Mouse (Mus musculus) retina, postnatal 7 days (tissue): ENCODE results near the gene Srm.

Experiments used
- DNase-seq: peaks from one replicate; pipeline ENCODE4 v3.0.0-alpha.2; 2012; ENCODE audit warnings: low read depth, low spot score

Gene Srm

DNA sequence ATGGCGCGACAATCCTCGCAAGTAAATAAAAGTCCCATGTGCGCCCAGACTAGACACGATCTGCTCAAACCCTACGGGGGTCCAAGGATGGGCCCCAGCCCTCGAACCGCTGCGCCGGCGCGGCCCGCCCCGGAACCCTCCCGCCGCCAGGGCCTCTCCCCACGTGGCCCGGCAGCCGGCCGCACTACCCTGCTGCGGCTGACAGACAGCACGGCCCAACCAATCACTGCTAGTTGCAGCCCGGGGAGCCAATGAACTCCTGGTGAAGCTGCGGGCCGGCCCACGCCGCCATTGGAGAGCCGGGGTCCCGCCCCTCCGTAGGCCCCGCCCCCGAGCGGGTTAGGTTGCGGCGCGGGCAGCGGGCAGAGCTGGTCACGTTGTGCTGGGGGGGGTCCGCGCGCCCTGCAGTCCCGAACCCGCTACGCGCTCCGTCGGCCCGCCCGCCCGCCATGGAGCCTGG, at the start of gene Srm:
Gene Srm (plus strand): TSS at position 333 of the 460 bp plus-strand sequence.
- DNase-seq = peak; percentile 90

DNA sequence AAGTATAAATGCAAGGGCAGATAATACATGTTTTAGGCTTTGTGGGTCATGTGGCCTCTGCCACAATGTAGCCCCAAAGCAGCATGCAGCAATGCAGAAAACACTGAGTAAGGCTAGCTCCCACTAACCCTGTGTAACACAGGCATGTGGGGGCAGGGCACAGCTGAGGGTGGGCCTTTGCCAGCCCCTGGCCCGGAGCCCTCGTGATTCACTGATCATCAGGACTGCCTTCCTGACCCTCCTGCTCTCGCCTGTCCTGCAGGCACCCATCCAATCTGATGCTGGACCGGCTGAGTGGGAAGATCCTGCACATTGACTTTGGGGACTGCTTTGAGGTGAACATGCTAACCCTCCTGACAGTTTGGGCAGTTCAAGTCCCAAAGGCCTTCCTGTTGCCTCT, 42.2 kb upstream of the Srm start:
- no peak for DNase-seq

DNA sequence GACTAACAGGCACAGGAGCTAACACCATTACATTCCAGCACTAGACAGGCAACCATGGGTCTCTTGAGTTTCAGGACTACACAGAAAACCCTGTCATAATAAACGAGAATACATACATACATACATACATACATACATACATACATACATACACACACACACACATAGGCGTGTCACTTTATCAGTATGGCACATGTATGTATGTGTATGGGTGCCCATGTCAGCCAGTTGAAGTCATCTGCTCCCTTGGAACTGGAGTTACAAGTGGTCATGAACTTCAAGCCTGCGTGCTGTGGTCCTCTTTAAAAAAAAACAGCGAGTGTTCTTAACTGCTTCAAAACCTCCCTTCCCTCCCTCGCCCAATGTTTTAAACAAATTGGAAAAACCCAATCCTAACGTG, 33.5 kb upstream of the Srm start:
- DNase-seq = no peak

DNA sequence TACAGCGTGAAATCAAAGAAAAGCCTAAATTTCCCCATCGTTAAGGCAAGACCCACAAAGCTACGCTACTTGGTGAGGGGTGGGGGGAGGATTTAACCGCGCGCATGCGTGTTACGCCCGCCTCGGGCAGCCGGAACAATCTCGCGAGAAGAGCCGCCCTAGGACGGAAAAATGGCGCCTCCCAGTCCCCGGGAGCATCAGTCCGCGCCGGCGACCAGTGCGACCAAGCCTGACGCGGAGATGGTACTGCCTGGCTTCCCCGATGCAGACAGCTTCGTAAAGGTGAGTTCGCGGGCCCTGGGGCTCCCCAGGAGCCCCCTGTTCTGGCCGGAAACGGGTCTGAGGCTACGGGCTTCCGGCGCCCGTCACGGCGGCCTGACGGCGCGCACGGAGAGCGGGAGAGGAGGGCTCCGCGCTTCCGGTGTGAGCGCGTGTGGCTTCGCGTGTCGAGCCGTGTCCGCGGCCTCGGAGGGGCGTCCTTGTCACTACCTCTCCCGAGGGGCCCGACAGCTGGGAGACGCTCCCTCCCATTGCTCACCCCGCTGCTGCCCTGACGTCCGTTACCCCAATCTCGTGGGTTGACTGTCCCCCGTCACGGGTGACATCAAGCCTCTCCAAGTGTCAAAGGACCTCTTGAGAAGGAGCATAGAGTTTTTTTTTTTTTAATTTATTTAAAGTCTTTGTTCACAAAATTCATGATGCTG, 32.9 kb upstream of the Srm start, which contains the start of gene Exosc10:
Gene Exosc10 (plus strand): TSS at position 133 of the 704 bp plus-strand sequence.
- peak; percentile 85 for DNase-seq

DNA sequence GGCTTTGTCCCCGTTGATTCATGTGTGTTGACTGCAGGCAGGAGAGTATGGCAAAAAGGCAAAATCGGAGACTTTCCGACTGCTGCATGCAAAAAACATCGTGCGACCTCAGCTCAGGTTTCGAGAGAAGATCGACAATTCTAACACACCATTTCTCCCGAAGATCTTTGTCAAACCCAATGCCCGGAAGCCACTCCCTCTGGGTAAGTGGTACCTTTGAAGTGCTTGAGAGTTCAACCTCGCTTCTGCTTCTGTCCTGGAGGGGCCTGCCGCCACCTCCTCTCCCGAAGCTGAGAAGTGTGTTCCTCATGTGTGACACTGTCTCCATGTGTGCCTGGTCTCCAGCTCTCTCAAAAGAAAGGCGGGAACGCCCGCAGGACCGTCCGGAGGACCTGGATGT, 28.6 kb upstream of the Srm start:
- DNase-seq = no peak

DNA sequence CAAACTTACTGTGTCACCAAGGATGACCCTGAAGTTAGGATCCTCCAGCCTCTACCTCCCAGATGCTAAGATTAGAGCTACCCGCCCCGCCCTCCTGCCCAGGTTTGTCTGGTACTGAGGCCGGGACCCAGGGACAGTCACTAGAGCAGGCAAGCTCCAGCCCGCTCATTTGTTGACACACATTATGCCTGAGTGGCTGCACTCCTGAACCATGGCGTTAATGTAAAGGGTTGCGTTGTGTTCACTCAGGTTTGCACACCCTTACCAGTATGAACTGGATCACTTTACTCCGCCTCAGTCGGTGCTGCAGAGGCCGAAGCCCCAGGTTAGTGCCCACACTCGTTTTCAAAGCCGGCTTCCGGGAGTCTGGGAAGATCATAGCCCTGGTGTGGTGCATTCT, 27.7 kb upstream of the Srm start:
- DNase-seq = no peak

DNA sequence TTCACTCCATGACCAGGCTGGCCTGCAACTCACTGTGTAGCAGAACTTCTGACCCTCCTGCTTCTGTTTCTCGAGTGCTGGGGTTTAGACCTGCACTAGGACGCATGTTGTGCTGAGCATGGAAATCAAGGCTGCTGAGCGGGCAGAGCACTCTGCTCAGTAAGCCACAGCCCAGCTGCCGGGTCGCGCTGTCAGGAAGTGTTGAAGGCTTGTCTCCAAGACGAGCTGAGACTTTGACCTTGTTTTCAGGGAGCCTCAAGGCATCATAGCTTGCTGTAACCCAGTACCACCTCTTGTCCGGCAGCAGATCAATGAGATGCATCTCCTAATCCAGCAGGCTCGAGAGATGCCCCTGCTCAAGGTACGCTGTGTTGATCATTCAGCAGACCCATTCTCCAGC, 21.2 kb upstream of the Srm start:
- no peak for DNase-seq

DNA sequence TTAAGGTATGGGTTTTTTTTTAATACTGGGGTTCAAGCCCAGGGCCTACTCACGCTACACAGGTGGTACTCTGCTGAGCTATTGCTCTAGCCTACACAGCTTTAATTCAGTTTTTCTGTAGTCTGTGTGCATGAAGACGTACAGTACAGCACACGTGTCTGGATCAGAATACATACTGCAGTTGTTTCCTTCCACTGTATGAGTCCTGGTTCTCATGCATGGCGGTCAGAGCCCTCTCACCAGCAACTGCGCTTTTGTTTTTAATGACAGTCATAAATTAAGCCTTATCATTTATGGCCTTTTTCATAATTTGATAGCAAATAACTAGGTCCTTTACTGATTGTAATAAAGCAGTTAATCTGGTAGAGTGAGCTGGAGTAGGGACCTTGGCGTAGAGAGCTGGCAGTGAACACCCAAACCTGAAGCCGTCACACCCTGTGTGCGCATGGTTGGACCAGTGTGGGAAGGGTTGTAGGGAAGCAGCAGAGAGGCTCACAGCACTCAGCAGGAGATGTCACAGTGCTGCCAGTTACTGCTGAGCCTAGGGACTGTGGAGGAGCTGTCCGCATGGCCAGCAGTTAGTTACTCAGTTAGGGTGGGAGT, 20.5 kb upstream of the Srm start:
- DNase-seq = no peak

DNA sequence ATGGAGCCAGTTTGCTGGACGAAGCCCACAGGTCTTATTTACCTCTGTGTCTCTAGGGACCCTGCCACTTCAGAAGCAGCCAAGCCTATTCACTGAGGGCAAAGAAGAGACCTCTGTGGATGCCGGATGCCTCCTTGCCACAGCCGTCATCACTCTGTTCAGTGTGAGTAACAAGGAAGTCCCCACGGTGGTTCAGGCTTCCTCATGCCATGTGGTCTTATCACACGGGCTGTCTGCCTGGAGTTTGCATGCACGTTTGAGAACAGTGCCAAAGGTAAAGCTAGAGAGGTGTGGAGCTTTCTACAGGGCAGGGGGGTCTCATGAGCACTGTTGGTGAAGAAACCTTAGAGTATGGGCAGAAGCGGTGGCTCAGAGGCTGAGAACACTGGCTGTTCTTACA, 18.1 kb upstream of the Srm start:
- no peak for DNase-seq

DNA sequence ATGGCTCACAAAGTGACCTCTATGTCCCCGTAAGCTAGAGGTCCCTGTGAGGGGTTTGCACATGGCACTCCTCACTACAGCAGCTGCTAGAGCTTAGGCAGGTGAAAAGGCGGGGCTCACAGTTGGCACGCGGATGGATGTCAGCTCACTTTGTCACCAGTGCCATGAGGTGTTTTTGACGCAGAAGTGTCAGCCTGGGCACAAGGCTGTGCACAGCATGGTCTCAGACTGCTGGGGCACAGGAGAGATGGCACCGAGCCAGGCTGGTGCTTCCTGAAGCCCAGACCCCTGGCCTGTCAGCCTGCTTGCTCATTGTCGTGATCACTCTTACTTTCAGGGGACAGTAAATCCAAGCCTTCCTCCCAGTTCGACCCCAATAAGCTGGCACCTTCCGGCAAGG, 10.5 kb upstream of the Srm start:
- DNase-seq = no peak

DNA sequence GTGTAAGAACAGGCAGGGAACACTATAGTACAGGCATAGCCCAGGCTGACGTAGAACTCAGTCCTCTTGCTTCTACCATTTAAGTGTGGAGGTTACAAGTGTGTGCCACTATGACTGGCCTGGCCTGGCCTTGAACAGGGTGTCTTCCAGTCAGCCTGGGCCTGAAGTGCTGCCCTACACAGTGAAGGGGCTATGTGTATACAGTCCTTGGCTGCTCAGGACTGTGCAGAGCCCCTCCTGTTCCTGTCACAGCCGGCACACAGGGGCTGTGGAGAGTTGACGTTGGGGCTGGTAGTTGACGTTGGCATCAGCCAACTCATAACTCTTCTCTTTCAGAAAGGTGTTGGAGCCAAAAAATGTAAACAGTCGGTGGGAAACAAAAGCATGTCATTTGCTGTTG, 9.9 kb upstream of the Srm start:
- no peak for DNase-seq

DNA sequence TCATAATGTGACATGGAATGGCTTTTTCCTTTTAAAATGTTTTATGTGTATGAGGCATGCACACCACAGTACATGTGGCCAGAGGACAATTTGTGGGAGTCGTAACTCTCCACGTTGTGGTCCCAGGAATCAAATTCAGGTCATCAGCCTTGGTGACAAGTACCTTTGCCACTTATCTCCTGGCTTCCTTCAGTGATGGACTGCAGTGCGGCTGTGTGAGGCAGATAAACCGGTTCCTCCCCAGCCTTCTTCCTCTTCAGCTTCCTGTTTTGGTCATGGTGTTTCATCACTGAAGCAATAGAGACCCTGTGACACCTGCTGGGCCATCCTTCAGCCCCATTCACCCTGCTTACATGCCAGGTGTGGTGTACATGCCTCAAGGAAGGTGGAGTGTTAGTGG, 8.0 kb upstream of the Srm start:
- DNase-seq = no peak

DNA sequence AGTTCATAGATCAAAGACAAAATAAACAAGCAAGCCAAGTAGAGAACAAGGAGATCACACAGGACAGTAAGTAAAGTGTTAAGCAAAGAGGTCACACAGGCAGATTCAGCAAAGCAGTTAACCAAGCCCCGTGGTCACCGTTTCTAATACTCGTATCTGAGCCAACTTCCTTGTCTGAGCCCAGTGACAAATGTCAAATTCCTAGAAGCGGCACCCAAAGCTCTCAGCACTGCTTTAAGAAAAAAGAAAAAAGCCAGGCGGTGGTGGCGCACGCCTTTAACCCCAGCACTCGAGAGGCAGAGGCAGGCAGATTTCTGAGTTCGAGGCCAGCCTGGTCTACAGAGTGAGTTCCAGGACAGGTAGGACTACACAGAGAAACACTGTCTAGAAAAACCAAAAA, 4.7 kb upstream of the Srm start:
- no peak for DNase-seq

DNA sequence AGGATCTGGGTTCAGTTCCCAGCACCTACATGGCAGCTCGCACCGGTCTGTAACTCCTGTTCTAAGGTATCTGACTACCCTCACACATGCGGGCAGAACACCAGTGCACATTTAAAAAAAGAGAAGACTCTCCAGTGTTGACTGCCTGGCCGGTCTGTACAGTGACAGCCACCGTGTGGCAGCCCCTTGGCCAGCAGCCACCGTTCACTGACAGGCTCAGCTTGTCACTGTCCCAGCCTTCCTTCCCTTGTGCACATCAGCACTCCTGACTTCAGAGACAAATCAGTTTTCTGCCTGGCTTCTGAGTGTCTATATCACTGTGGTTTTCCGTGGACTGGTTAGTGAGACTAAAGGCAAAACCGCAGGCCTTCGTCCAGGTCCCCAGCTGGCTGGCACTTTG, 2.5 kb upstream of the Srm start:
- no peak for DNase-seq

DNA sequence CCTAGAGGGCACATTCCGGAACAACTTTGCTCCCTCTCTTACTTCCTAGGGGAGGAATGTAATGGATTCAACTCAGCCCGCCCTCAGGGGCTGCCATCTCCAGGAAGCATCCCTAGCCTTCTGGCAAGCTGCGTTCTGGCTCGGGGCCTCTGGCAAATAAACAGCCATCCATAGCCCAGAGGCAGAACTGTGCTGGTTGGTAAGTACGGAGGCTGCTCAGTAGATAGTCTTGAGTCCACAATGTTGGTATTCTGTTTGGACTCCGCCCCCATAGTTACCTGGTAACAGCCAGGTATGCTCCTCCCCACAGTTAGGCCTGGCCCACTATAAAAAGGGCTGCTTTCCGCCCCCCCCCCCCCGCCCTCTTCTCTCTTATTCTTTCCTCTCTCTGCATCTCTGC, 1.7 kb upstream of the Srm start:
- DNase-seq = no peak

DNA sequence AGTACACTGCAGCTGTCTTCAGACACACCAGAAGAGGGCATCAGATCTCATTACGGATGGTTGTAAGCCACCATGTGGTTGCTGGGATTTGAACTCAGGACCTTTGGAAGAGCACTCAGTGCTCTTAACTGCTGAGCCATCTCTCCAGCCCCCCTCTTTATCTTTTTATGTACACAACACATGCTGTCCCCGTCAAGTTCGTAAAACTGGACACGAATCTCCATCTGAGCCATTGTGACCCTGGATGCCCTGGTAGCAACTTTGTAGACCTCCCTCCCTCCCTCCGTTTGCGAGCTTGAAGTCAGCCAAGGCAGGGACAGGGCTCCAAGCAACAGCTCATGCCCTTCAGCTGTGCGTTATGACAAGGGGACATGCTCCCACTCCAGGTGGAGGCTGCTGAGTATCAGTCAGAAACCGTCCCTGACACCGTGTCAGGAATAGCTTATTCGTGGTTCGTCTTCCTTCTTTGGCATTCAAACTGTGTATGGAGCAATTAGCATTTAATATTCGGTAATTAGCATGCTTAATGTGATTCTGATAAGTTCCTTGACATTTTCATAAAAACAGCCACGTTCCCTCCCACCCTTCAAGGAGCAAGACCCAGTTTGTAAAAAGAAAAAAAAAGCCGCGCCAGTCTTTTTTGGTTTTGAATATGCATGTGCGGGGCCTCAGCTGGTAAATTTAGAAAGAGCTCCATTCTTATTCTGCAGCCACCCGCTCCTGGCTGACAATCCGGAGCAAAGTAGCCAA, 707 bp upstream of the Srm start:
- no peak for DNase-seq

DNA sequence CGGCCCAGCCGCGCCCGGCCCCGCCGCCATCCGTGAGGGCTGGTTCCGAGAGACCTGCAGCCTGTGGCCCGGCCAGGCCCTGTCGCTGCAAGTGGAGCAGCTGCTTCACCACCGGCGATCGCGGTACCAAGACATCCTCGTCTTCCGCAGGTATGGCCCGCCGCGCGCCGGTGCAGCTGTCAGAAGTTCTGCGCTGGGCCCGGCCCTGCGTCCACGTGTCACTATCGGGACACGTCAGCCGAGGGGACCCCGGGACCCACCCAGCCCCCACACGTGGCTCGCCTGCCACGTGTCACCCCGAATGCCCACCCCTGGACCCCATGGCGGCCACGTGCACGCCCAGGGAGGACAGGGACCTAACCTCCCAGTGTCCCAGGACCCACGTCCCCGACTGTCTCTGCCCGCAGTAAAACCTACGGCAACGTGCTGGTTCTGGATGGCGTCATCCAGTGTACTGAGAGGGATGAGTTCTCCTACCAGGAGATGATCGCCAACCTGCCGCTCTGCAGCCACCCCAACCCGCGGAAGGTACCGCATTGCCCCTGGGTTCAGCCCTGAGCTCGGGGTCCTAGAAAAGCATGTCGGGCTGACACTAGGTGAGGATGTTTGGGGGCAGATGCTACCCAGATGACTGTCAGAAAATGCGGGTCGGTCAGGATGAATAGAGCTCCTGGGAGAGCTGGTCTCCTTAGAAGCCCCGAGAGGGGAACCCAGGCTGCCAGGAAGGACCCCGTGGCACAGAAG, 506 bp downstream of the Srm start:
- DNase-seq = no peak

DNA sequence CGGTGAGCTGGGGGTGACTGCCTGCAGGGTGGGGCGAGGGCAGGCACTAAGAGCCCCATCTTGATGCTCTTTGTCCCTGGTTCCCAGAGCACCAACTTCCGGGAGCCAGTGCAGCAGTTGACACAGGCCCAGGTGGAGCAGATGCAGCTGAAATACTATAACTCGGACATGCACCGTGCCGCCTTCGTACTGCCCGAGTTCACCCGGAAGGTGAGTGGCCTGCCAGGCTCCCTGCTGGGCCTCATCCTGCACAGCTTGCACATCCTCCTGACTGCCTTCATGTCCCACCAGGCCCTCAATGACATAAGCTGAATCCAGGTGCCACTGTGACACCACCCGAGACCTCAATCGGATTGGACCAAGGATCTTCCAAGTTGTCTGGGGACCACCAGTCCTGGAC, 2.7 kb downstream of the Srm start:
- no peak for DNase-seq

DNA sequence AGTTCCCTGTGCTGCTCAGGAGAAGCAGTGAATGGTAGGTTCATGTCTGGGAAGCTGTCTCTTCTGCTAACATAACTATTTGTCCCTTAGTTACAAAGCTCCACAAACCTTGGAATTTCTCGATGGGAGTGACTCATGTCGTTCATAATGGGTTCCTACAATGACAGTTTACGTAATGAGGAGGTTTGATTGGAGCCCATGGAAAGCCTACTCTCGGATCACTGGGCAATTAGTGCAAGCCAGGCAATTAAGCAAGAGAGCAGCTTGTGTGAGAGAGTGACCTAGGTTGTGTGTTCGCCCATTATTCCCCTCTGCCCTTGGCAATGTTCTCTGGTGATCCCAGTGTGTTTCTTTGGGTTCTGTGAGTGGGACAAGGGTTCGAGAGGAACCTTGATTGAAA, 4.6 kb downstream of the Srm start:
- peak; percentile 35 for DNase-seq

DNA sequence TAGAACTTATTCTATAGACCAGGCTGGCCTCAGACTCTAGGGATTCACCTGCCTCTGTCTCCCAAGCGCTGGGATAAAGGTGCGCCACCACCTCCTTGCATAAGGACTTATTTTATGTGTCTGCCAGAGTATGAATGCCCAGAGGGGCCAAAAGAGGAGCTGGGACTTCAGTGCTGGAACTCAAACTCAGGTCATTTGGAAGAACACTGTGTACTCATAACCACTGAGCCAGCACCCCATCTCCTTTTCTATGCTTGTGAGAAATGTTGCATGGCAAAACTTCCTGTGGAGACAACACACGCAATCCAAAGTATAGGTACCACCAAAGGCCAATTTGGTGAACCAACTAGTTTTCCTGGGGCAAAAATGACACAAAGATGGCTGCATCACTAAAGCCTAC, 5.4 kb downstream of the Srm start:
- DNase-seq = no peak

DNA sequence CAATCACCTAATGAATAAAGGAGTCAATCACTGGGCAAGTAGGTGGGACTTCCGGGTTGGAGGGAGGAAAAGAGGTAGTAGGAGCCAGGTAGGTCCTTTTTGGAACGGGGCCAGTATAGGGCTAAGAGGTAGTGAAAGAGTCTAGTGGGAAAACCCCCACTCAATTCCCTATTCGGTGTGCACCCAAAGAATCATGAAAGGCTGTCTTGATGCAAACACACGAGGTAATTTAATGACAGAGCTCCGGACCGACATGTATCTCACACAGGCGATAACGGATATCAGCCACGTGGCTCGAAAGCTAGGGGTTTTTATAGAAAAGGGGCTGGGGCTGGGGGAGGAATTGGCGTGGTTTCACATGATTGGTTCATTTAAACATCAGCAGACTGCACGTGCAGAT, 7.5 kb downstream of the Srm start:
- no peak for DNase-seq

DNA sequence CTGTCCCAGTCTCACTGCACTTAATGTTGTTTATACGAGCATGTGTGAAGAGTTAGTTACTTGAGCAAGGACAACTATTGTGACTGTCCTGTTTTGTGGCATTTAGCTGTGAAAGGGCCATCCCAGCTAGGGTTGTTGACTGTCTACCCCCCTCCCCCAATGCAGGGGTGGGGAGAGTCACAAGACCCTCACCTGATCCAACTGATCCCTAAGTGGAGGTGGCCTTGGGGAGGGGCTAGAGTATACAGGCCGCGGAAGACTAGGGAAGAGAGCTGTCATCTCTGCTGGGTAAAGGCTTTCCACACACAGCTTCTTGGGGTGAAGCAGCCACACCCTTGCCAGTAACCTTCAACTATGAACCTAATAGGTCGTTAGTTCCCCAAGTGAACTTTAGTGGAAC, 9.0 kb downstream of the Srm start:
- DNase-seq = no peak
